Mouse (Mus musculus) intestine, embryonic 16.5 days (tissue): ENCODE measurements around the gene Olfr798. TPM values are rescaled to one million over a fixed set of nuclear protein-coding genes. Genes with fewer than 3 reads are reported as not detected.

Experiments
- microRNA-seq: library from miRNA; unstranded; fragments of <30 nt; microRNA quantifications from one replicate; pipeline ENCODE4, GENCODE M21; 2016
- polyA plus RNA-seq: library from polyadenylated mRNA; unstranded; fragments of >200 nt; fragmentation: Nextera tagmentation; extraction: Ambion mirVana; gene quantifications from 2 replicates; pipeline ENCODE4 v1.2.1, GENCODE M21; 2015

The Olfr798 gene
- polyA plus RNA-seq, 1 experiment from 2014 or later = not detected

Small RNA genes within 50 kb of the gene (microRNA-seq; reads per million reads assigned to microRNA genes)
- gene Gm23252 = not detected

Other genes with a start within 250 kb of the Olfr798 start
- gene Olfr784, start 243.9 kb downstream of the Olfr798 start, polyA plus RNA-seq = 0.06 TPM in 1 of 2 replicates, not detected in the other
- not detected in 2 replicates for gene Olfr785, start 222.5 kb downstream of the Olfr798 start, polyA plus RNA-seq
- gene Olfr786, start 200.6 kb downstream of the Olfr798 start, polyA plus RNA-seq = not detected in 2 replicates
- gene Olfr787, start 166.1 kb downstream of the Olfr798 start, polyA plus RNA-seq = not detected in 2 replicates
- not detected in 2 replicates for gene Olfr788, start 156.9 kb downstream of the Olfr798 start, polyA plus RNA-seq
- gene Olfr789, start 143.2 kb downstream of the Olfr798 start, polyA plus RNA-seq = not detected in 2 replicates
- gene Olfr790, start 129.4 kb downstream of the Olfr798 start, polyA plus RNA-seq = not detected in 2 replicates
- not detected in 2 replicates for gene Olfr791, start 106.1 kb downstream of the Olfr798 start, polyA plus RNA-seq
- not detected in 2 replicates for gene Olfr792, start 88.8 kb downstream of the Olfr798 start, polyA plus RNA-seq
- not detected in 2 replicates for gene Olfr794, start 60.3 kb downstream of the Olfr798 start, polyA plus RNA-seq
- not detected in 2 replicates for gene Olfr796, start 15.4 kb downstream of the Olfr798 start, polyA plus RNA-seq
- gene Olfr799, start 9.6 kb upstream of the Olfr798 start, polyA plus RNA-seq = not detected in 2 replicates
- not detected in 2 replicates for gene Olfr800, start 29.8 kb upstream of the Olfr798 start, polyA plus RNA-seq
- not detected in 2 replicates for gene Olfr801, start 45.9 kb upstream of the Olfr798 start, polyA plus RNA-seq
- not detected in 2 replicates for gene Olfr802, start 60.2 kb upstream of the Olfr798 start, polyA plus RNA-seq
- gene Olfr803, start 66.4 kb upstream of the Olfr798 start, polyA plus RNA-seq = not detected in 2 replicates
- not detected in 2 replicates for gene Olfr804, start 75.3 kb upstream of the Olfr798 start, polyA plus RNA-seq
- not detected in 2 replicates for gene Olfr805, start 101.4 kb upstream of the Olfr798 start, polyA plus RNA-seq
- not detected in 2 replicates for gene Olfr806, start 114.0 kb upstream of the Olfr798 start, polyA plus RNA-seq
- gene Olfr807, start 129.9 kb upstream of the Olfr798 start, polyA plus RNA-seq = not detected in 2 replicates
- not detected in 2 replicates for gene Olfr808, start 137.5 kb upstream of the Olfr798 start, polyA plus RNA-seq
- gene Olfr809, start 146.7 kb upstream of the Olfr798 start, polyA plus RNA-seq = not detected in 2 replicates
- gene Olfr810, start 167.0 kb upstream of the Olfr798 start, polyA plus RNA-seq = not detected in 2 replicates
- not detected in 2 replicates for gene Olfr811, start 176.5 kb upstream of the Olfr798 start, polyA plus RNA-seq
- not detected in 2 replicates for gene Olfr812, start 218.2 kb upstream of the Olfr798 start, polyA plus RNA-seq
- not detected in 2 replicates for gene Olfr813, start 227.4 kb upstream of the Olfr798 start, polyA plus RNA-seq